Mouse (Mus musculus): ENCODE data around the gene Luc7l3. TPM values are rescaled to one million over a fixed set of nuclear protein-coding genes. Genes with fewer than 3 reads are reported as not detected.

The Luc7l3 gene
- polyA plus RNA-seq, 1 experiment from 2014 or later, result 153 TPM

DNA sequence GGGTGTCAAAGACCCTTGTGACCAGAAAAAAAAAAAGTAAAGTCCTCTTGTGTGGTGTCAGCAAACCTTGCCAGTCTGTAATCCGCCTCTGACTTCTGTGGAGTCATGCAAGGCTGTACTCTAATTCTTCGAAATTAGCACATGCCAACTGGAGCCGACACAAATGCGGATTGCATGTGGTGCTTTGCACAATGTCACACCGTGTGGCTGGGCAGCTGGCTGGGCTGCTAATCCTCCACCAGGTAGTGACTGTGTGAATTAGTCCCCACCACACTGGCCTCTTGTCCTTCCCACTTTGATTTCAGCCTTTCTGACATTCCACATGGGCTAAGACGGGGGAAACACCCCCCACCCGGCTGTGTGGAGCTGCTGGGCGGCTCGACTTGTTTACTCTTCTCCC is 82.1 kb downstream of the Luc7l3 start:
- H3K9ac ChIP-seq, result no peak overlapping the region
- peaks cover 44% of the 10 kb centered on the region for H3K4me1 ChIP-seq
- WGBS, result 40% methylated on average over 9 of the region's 9 CpGs

DNA sequence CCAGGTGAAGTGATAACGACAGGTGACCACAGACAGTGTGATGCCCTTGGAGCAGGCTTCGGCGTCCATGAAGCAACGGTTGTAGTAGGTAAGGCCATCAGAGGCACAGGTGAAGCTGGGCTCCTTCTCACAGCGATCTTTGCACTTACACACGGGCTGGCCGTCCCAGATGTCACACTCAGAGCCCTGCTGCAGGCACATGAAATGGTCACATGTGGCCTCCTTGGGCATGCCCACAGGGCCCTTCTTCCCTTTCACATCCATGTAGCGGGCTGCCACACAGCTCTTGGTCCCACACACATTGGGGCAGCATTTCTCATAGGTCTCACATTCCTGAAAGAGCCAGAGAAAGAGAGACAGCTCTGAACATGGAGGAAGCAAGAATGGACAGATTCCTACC is 83.0 kb downstream of the Luc7l3 start:
- WGBS, result 92% methylated on average over 8 of the region's 8 CpGs

More for the DNA sequence above, 82.1 kb downstream of the Luc7l3 start:
- H3K27ac ChIP-seq, result no peak overlapping the region
- no peak for ATAC-seq (ENCODE audit: low FRiP score)
- no peak overlapping the region for H3K4me3 ChIP-seq
- H3K9me3 ChIP-seq (replicated peaks), result no peaks in the 10 kb centered on the region
- H3K27me3 ChIP-seq, result 0 out of 2 replicates have a peak, but pooled peaks cover 6% of the 10 kb centered on the region
- H3K4me2 ChIP-seq (replicated peaks), result no peak overlapping the region
- H3K36me3 ChIP-seq, result no peaks in the 10 kb centered on the region

More for the DNA sequence above, 83.0 kb downstream of the Luc7l3 start:
- no peaks in the 10 kb centered on the region for H3K9me3 ChIP-seq (replicated peaks)
- H3K4me3 ChIP-seq, result no peak overlapping the region
- ATAC-seq (ENCODE audit: low FRiP score), result no peak
- H3K4me1 ChIP-seq, result peaks cover 37% of the 10 kb centered on the region
- 0 out of 2 replicates have a peak, but pooled peaks cover 6% of the 10 kb centered on the region for H3K27me3 ChIP-seq
- H3K36me3 ChIP-seq, result no peaks in the 10 kb centered on the region
- H3K9ac ChIP-seq, result 0 out of 2 replicates have a peak overlapping the region, but pooled peaks have one; percentile 4
- no peak overlapping the region for H3K4me2 ChIP-seq (replicated peaks)
- H3K27ac ChIP-seq, result no peak overlapping the region

Other genes starting within 250 kb of the Luc7l3 start
- gene Tob1, start 110.5 kb downstream of the Luc7l3 start, polyA plus RNA-seq (2016; fragmentation: Nextera tagmentation; extraction: Ambion mirVana), result 41.7 and 46.8 TPM in 2 replicates
- 6.8 and 9.1 TPM in 2 replicates for gene Wfikkn2, start 76.0 kb downstream of the Luc7l3 start, polyA plus RNA-seq (2016; fragmentation: Nextera tagmentation; extraction: Ambion mirVana)
- gene Gm21885, start 40.1 kb downstream of the Luc7l3 start, polyA plus RNA-seq (2016; fragmentation: Nextera tagmentation; extraction: Ambion mirVana), result 0.31 and 0.48 TPM in 2 replicates
- 27.3 and 28.7 TPM in 2 replicates for gene Ankrd40, start 6.0 kb upstream of the Luc7l3 start, polyA plus RNA-seq (2016; fragmentation: Nextera tagmentation; extraction: Ambion mirVana)
- 0.81 and 1.2 TPM in 2 replicates for gene Abcc3, start 71.0 kb upstream of the Luc7l3 start, polyA plus RNA-seq (2016; fragmentation: Nextera tagmentation; extraction: Ambion mirVana)
- gene Cacna1g, start 152.2 kb upstream of the Luc7l3 start, polyA plus RNA-seq (2016; fragmentation: Nextera tagmentation; extraction: Ambion mirVana), result 19.1 and 21.4 TPM in 2 replicates
- 0.08 TPM in 1 of 2 replicates, not detected in the other for gene Spata20, start 164.2 kb upstream of the Luc7l3 start, polyA plus RNA-seq (2016; fragmentation: Nextera tagmentation; extraction: Ambion mirVana)
- gene Epn3, start 178.0 kb upstream of the Luc7l3 start, polyA plus RNA-seq (2016; fragmentation: Nextera tagmentation; extraction: Ambion mirVana), result 1.7 and 2.5 TPM in 2 replicates
- 4.2 and 5.2 TPM in 2 replicates for gene Mycbpap, start 199.8 kb upstream of the Luc7l3 start, polyA plus RNA-seq (2016; fragmentation: Nextera tagmentation; extraction: Ambion mirVana)
- 3.4 and 4.6 TPM in 2 replicates for gene Rsad1, start 227.3 kb upstream of the Luc7l3 start, polyA plus RNA-seq (2016; fragmentation: Nextera tagmentation; extraction: Ambion mirVana)
- 0.98 and 1.5 TPM in 2 replicates for gene Chad, start 243.1 kb upstream of the Luc7l3 start, polyA plus RNA-seq (2016; fragmentation: Nextera tagmentation; extraction: Ambion mirVana)